Mouse (Mus musculus) gastrocnemius, postnatal 14 days (tissue): ENCODE measurements around the gene Echdc3. TPM values are rescaled to one million over a fixed set of nuclear protein-coding genes. Genes with fewer than 3 reads are reported as not detected.

Source experiments
- DNase-seq: peaks from one replicate; pipeline ENCODE4 v3.0.0; 2021; ENCODE audit warnings: mixed read lengths
- intact Hi-C: fragments of 180-260 bp; cut with DNase I; formaldehyde crosslinking; loops from one replicate; pipeline ENCODE4 v1.15.1; 2025; ENCODE audit warnings: low total_unique reads
- total RNA-seq, 2 experiments: library from RNA; stranded (reverse); gene quantifications; 2 replicates each; pipeline ENCODE4 v1.2.3; 2021

Echdc3 gene
- total RNA-seq, 2 experiments from 2014 or later, result 7.9 to 8.7 TPM

GRCm38 (mm10) chr2:6140572-6141161, 72.2 kb downstream of the Echdc3 start:
- no peak for DNase-seq
- intact Hi-C loops, result no loop called here

Other genes starting within 250 kb of the Echdc3 start
- 1 to 10 TPM; 2.9 to 3.7 TPM for gene Proser2, start 82.8 kb downstream of the Echdc3 start, total RNA-seq
- gene Usp6nl, start 109.6 kb upstream of the Echdc3 start, total RNA-seq, result 1 to 10 TPM; 5.7 to 7.6 TPM